Mouse (Mus musculus): ENCODE data around the gene Rtl9. TPM values are rescaled to one million over a fixed set of nuclear protein-coding genes. Genes with fewer than 3 reads are reported as not detected.

Rtl9 gene
- polyA plus RNA-seq (2015; fragmentation: Illumina TruSeq; extraction: RNeasy Lipid Tissue Mini Kit (QIAGEN cat#74804); ENCODE audit: low read depth, low replicate concordance), result 0.82 TPM

GRCm38 (mm10) chrX:143099044-143099754, at the start of gene Rtl9:
TSS of gene Rtl9 (plus strand) at chrX:143099594.

Other genes starting within 250 kb of the Rtl9 start
- 1.9 TPM for gene Ammecr1, start 132.9 kb upstream of the Rtl9 start, polyA plus RNA-seq (2015; fragmentation: Illumina TruSeq; extraction: RNeasy Lipid Tissue Mini Kit (QIAGEN cat#74804); ENCODE audit: low read depth, low replicate concordance)